Mouse (Mus musculus) kidney, embryonic 16.5 days (tissue): Measurements from ENCODE around the gene Syt1. TPM values are rescaled to one million over a fixed set of nuclear protein-coding genes. Genes with fewer than 3 reads are reported as not detected.

Experiments used
- ATAC-seq: fragments of 200-750 bp; cut with Nextera tagmentation; 2 replicates; pipeline ENCODE4 v1.8.0; 2017; ENCODE audit warnings: moderate TSS enrichment; ENCODE audit not compliant: low FRiP score, low TSS enrichment
- H3K27ac ChIP-seq: fragments of 300-500 bp; sonication (generic); 2 replicates; pipeline ENCODE4 v1.5.1; 2014; ENCODE audit warnings: low read length
- H3K27me3 ChIP-seq: fragments of 300-500 bp; sonication (generic); 2 replicates; pipeline ENCODE4 v1.6.1; 2014; ENCODE audit warnings: low read length, control low read depth, mixed read lengths; ENCODE audit not compliant: insufficient read depth
- H3K36me3 ChIP-seq: fragments of 300-500 bp; sonication (generic); 2 replicates; pipeline ENCODE4 v1.6.1; 2014; ENCODE audit warnings: low read length, control low read depth, mixed read lengths; ENCODE audit not compliant: insufficient read depth
- H3K4me1 ChIP-seq: fragments of 300-500 bp; sonication (generic); 2 replicates; pipeline ENCODE4 v1.6.1; 2014; ENCODE audit warnings: low read length, control low read depth, mixed read lengths; ENCODE audit not compliant: insufficient read depth
- H3K4me2 ChIP-seq: fragments of 300-500 bp; sonication (generic); replicated peaks from 2 replicates; pipeline ENCODE4 v1.6.1; 2014; ENCODE audit warnings: low read depth, low read length
- H3K4me3 ChIP-seq: fragments of 300-500 bp; sonication (generic); 2 replicates; pipeline ENCODE4 v1.5.1; 2014; ENCODE audit warnings: mild to moderate bottlenecking, low read length
- H3K9ac ChIP-seq: fragments of 300-500 bp; sonication (generic); replicated peaks from 2 replicates; pipeline ENCODE4 v1.6.1; 2014; ENCODE audit warnings: low read length
- H3K9me3 ChIP-seq: fragments of 300-500 bp; sonication (generic); 2 replicates; pipeline ENCODE4 v1.6.1; 2016; ENCODE audit warnings: low read length, control low read depth
- WGBS: fragments of 180-500 bp; shearing (Covaris S2); extraction: QIAGEN DNeasy Blood & Tissue Kit; methylation state at CpG from one replicate; pipeline ENCODE4 v1.1.7; 2014; 5-methylcytosine and 5-hydroxymethylcytosine counted together
- polyA plus RNA-seq: library from polyadenylated mRNA; unstranded; fragments of >200 nt; fragmentation: Nextera tagmentation; extraction: Ambion mirVana; gene quantifications from 2 replicates; pipeline ENCODE4 v1.2.1, GENCODE M21; 2015

Syt1 gene
- polyA plus RNA-seq, 1 experiment from 2014 or later: 1.2 TPM

- Histone ChIP-seq H3K36me3 (no peaks in the 10 kb centered on the region), H3K4me2 (no peak overlapping the region), H3K27me3 (no peaks in the 10 kb centered on the region), H3K9me3 (no peaks in the 10 kb centered on the region), H3K4me1 (no peaks in the 10 kb centered on the region), H3K4me3 (no peak overlapping the region), H3K9ac (no peak overlapping the region), H3K27ac (no peak overlapping the region)
- ATAC-seq: no peak
- 83% methylated on average over 8 of the region's 8 CpGs for WGBS
Observed at GRCm38 (mm10) chr10:108652066-108652465, 358.7 kb downstream of the Syt1 start.

DNA sequence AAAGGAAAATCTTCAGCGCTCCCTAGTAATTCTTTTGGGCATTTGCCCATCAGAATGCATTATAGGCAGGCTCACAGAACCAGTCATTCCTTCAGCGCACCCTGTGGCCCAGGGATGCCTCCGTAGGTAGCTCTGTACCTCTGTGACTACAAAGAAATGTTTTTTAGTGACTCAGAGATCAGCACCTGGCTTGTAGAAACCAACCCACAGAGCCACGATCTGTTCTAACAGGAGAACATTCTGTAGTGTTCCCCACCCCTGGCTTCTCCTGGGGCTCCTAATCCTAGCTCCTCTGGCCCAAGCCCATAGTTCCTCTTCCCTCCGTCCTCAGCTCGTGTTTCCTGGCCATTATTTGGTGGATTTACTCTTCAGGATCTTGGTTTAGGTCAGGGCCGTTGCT lies 361.6 kb downstream of the Syt1 start:
- no peaks in the 10 kb centered on the region for H3K4me1 ChIP-seq
- H3K27ac ChIP-seq: no peak overlapping the region
- H3K27me3 ChIP-seq: no peaks in the 10 kb centered on the region
- WGBS: 70% methylated on average over 7 of the region's 7 CpGs
- no peaks in the 10 kb centered on the region for H3K9me3 ChIP-seq
- no peak overlapping the region for H3K9ac ChIP-seq
- H3K4me3 ChIP-seq: no peak overlapping the region
- ATAC-seq: no peak
- no peak overlapping the region for H3K4me2 ChIP-seq
- H3K36me3 ChIP-seq: no peaks in the 10 kb centered on the region

- no peak overlapping the region for H3K4me2 ChIP-seq
- H3K9me3 ChIP-seq: no peaks in the 10 kb centered on the region
- no peak overlapping the region for H3K4me3 ChIP-seq
- 68% methylated on average over 5 of the region's 5 CpGs for WGBS
- no peak overlapping the region for H3K27ac ChIP-seq
- no peaks in the 10 kb centered on the region for H3K27me3 ChIP-seq
- no peak overlapping the region for H3K9ac ChIP-seq
- no peak for ATAC-seq
- no peaks in the 10 kb centered on the region for H3K4me1 ChIP-seq
- no peaks in the 10 kb centered on the region for H3K36me3 ChIP-seq
Observed at GRCm38 (mm10) chr10:108643915-108644314, 366.9 kb downstream of the Syt1 start.

DNA sequence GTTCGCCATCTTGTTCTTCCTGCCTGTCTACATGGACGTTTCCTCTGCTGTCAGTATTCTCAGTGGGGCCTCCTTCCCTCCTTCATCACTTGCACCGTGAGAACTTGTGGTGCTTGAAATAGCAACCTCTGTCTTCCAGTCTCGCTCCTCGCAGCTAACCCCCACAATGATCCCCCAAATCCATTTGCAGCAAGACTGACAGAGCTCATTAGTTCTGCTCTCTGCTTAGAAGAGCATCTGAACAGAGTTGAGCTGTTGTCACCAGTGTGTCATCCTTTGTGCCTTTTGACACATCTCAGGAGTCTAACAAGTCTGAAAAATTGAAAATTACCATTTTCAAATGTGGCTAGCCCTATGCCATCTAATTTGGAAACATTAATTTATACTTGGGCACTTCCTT lies 372.7 kb downstream of the Syt1 start:
- 71% methylated on average over 5 of the region's 5 CpGs for WGBS
- no peak for ATAC-seq
- H3K4me3 ChIP-seq: no peak overlapping the region

GRCm38 (mm10) chr10:108636086-108636485 lies 374.7 kb downstream of the Syt1 start:
- no peak for ATAC-seq

More for the DNA sequence above, 372.7 kb downstream of the Syt1 start:
- Histone ChIP-seq H3K9ac (no peak overlapping the region), H3K27me3 (no peaks in the 10 kb centered on the region), H3K4me1 (no peaks in the 10 kb centered on the region), H3K27ac (no peak overlapping the region), H3K4me2 (no peak overlapping the region), H3K36me3 (no peaks in the 10 kb centered on the region), H3K9me3 (no peaks in the 10 kb centered on the region)

GRCm38 (mm10) chr10:108635616-108636015 lies 375.2 kb downstream of the Syt1 start:
- Histone ChIP-seq H3K4me1 (no peaks in the 10 kb centered on the region), H3K27me3 (no peaks in the 10 kb centered on the region), H3K27ac (no peak overlapping the region), H3K4me2 (no peak overlapping the region), H3K9ac (no peak overlapping the region), H3K9me3 (no peaks in the 10 kb centered on the region), H3K4me3 (no peak overlapping the region), H3K36me3 (no peaks in the 10 kb centered on the region)
- no peak for ATAC-seq
- WGBS: 78% methylated on average over 4 of the region's 4 CpGs

More at GRCm38 (mm10) chr10:108636086-108636485, 374.7 kb downstream of the Syt1 start:
- Histone ChIP-seq H3K4me3 (no peak overlapping the region), H3K27ac (no peak overlapping the region), H3K36me3 (no peaks in the 10 kb centered on the region), H3K9me3 (no peaks in the 10 kb centered on the region), H3K4me2 (no peak overlapping the region), H3K9ac (no peak overlapping the region), H3K4me1 (no peaks in the 10 kb centered on the region), H3K27me3 (no peaks in the 10 kb centered on the region)
- 84% methylated on average over 7 of the region's 7 CpGs for WGBS

- no peak overlapping the region for H3K27ac ChIP-seq
- no peak for ATAC-seq
- no peaks in the 10 kb centered on the region for H3K27me3 ChIP-seq
- H3K36me3 ChIP-seq: no peaks in the 10 kb centered on the region
- no peaks in the 10 kb centered on the region for H3K9me3 ChIP-seq
- H3K4me3 ChIP-seq: no peak overlapping the region
- 87% methylated on average over 8 of the region's 8 CpGs for WGBS
- H3K4me1 ChIP-seq: no peaks in the 10 kb centered on the region
- H3K4me2 ChIP-seq: no peak overlapping the region
- no peak overlapping the region for H3K9ac ChIP-seq
Observed at GRCm38 (mm10) chr10:108630841-108631240, 379.9 kb downstream of the Syt1 start.

DNA sequence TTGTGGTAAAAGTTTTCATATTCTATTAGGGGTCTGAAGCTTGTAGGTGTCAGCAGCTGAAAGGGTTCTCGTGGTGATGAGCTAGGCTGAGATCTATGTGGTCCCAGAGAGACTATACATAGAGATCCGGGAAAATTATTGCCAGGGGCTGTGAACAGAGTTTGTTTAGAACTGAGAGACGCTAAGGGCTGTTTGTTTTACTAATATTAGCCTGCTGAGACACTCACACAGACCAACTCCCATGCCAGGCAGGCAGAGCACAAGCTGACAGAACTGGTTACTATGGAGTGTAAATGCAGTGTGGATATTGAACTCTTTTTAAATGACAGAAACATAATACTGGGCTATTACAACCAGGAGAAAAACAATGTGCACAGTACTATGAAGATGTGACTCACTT lies 384.4 kb downstream of the Syt1 start:
- no peaks in the 10 kb centered on the region for H3K36me3 ChIP-seq
- H3K4me1 ChIP-seq: no peaks in the 10 kb centered on the region
- WGBS: 42% methylated on average over 3 of the region's 3 CpGs
- no peak overlapping the region for H3K4me3 ChIP-seq
- no peak overlapping the region for H3K27ac ChIP-seq
- H3K4me2 ChIP-seq: no peak overlapping the region
- H3K9ac ChIP-seq: no peak overlapping the region
- no peak for ATAC-seq
- H3K9me3 ChIP-seq: no peaks in the 10 kb centered on the region
- no peaks in the 10 kb centered on the region for H3K27me3 ChIP-seq

DNA sequence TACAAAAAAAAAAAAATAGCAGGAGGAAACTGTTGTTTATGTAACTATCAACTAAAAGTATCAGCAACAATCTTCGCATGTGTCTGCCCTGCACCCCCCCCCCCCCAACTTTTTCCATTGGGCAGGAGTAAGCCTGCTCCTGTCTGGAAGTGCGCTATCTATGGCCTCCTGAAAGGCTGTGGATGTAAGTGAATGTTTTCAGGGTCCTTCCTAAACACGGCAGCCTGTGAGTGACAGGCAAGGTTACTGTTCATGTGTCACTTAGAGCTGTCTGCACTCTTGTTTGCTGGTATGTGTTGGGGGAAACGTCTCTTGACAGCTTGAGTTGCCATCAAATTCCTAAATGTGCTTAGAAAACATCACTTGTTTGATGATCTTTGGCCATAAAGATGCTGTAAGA lies 387.8 kb downstream of the Syt1 start:
- no peaks in the 10 kb centered on the region for H3K4me1 ChIP-seq
- H3K36me3 ChIP-seq: no peaks in the 10 kb centered on the region
- no peaks in the 10 kb centered on the region for H3K27me3 ChIP-seq
- no peak overlapping the region for H3K27ac ChIP-seq
- no peak overlapping the region for H3K9ac ChIP-seq
- H3K9me3 ChIP-seq: no peaks in the 10 kb centered on the region
- no peak overlapping the region for H3K4me2 ChIP-seq
- WGBS: 71% methylated on average over 4 of the region's 4 CpGs
- no peak for ATAC-seq
- no peak overlapping the region for H3K4me3 ChIP-seq

- 91% methylated on average over 5 of the region's 5 CpGs for WGBS
- Histone ChIP-seq H3K4me3 (no peak overlapping the region), H3K27me3 (no peaks in the 10 kb centered on the region), H3K27ac (no peak overlapping the region), H3K9ac (no peak overlapping the region), H3K36me3 (no peaks in the 10 kb centered on the region), H3K4me2 (no peak overlapping the region), H3K4me1 (no peaks in the 10 kb centered on the region), H3K9me3 (no peaks in the 10 kb centered on the region)
- ATAC-seq: no peak
Observed at GRCm38 (mm10) chr10:108619861-108620260, 390.9 kb downstream of the Syt1 start.

DNA sequence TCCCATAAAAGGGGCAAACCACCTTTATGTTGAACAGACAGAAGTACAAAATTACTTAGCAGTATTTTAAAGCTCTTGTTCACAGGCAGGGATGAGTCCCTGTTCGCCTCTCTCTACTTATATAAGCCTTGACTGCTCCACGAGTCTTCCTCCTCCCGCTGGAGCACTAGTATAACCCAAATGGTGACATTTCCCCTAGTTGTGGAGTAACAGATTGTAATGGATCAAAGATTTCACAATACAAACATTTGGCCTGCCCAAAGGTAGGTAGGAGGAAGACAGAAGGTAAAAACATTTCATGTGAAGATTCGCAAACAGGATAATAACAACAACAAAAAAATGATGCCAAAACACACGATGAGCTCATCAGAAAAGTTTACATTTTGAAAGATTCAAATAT lies 391.6 kb downstream of the Syt1 start:
- Histone ChIP-seq H3K4me1 (no peaks in the 10 kb centered on the region), H3K27ac (no peak overlapping the region), H3K36me3 (no peaks in the 10 kb centered on the region), H3K9ac (no peak overlapping the region), H3K9me3 (no peaks in the 10 kb centered on the region), H3K4me3 (no peak overlapping the region), H3K27me3 (no peaks in the 10 kb centered on the region), H3K4me2 (no peak overlapping the region)
- no peak for ATAC-seq
- 94% methylated on average over 5 of the region's 5 CpGs for WGBS
